Mouse (Mus musculus): ENCODE results near the gene Brap. TPM values are rescaled to one million over a fixed set of nuclear protein-coding genes. Genes with fewer than 3 reads are reported as not detected.

The Brap gene
- polyA plus RNA-seq, 1 experiment, result 31.9 TPM

DNA sequence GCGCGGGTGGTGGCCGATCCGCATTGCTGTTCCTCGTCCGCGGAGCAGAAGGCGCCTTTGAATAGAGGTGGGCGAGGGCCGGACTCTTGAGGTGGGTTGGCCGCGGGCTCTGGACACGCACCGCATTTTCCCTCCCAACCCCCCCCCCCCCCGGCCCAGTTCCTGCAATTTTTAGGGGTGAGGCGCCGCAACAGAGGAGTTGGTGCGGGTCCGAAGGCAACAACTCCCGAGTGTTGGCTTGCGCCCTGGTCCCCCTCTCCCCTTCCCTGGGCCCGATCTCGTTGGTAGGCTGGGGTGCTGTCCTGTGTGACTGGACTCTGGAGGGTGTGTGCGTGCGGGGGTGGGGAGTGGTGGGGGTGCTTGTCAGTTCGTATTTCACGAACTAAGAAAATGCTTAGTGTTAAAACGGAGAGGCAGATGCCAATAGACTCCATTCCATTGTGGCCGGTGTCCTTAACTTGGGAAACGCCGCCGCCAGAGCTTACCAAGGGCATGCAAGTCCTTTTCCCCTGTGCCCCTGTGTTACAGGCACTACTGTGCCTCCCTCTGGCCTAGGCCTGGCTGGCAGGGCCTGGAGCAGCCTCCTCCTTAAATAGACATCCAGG lies 52.7 kb downstream of the Brap start:
- H3K27me3 ChIP-seq (ENCODE audit: control insufficient read depth, insufficient read depth, low read length, poor library complexity, severe bottlenecking), result no peaks in the 10 kb centered on the region
- TF ChIP-seq POLR2A (IDR thresholded peaks at IDR 0.05; ENCODE audit: insufficient read depth, low read length), result no peak
- no peak for TF ChIP-seq EP300 (IDR thresholded peaks at IDR 0.05; ENCODE audit: insufficient read depth, low read depth, low read length)
- no peak for TF ChIP-seq CTCF (IDR thresholded peaks at IDR 0.05; ENCODE audit: low read depth, low read length)
- H3K27ac ChIP-seq (ENCODE audit: insufficient read depth, low read length), result no peak overlapping the region
- no peaks in the 10 kb centered on the region for H3K9me3 ChIP-seq (replicated peaks; ENCODE audit: control insufficient read depth, insufficient read depth, low read length, poor library complexity, severe bottlenecking)
- H3K4me1 ChIP-seq (ENCODE audit: control insufficient read depth, insufficient read depth, low read length), result peaks cover 3% of the 10 kb centered on the region
- H3K36me3 ChIP-seq (ENCODE audit: control insufficient read depth, insufficient read depth, low read length, poor library complexity, severe bottlenecking), result 0 out of 2 replicates have a peak, but pooled peaks cover 4% of the 10 kb centered on the region
- peak overlapping the region; percentile 69 for H3K4me3 ChIP-seq (ENCODE audit: low read depth, low read length)
- peak overlapping the region; percentile 100 for H3K9ac ChIP-seq (ENCODE audit: low read depth, poor library complexity, severe bottlenecking)

- Histone ChIP-seq H3K36me3 (ENCODE audit: control insufficient read depth, insufficient read depth, low read length, poor library complexity, severe bottlenecking) (0 out of 2 replicates have a peak, but pooled peaks cover 4% of the 10 kb centered on the region), H3K9ac (ENCODE audit: low read depth, poor library complexity, severe bottlenecking) (no peak overlapping the region), H3K27me3 (ENCODE audit: control insufficient read depth, insufficient read depth, low read length, poor library complexity, severe bottlenecking) (no peaks in the 10 kb centered on the region), H3K4me3 (ENCODE audit: low read depth, low read length) (no peak overlapping the region), H3K4me1 (ENCODE audit: control insufficient read depth, insufficient read depth, low read length) (peaks cover 5% of the 10 kb centered on the region), H3K27ac (ENCODE audit: insufficient read depth, low read length) (no peak overlapping the region), H3K9me3 (replicated peaks; ENCODE audit: control insufficient read depth, insufficient read depth, low read length, poor library complexity, severe bottlenecking) (no peaks in the 10 kb centered on the region)
- TF ChIP-seq POLR2A (IDR thresholded peaks at IDR 0.05; ENCODE audit: insufficient read depth, low read length) (no peak), EP300 (IDR thresholded peaks at IDR 0.05; ENCODE audit: insufficient read depth, low read depth, low read length) (peak; percentile 15; the same call in 1 of the 2 replicates)
Measured at GRCm38 (mm10) chr5:121714331-121714730, 54.0 kb downstream of the Brap start.

DNA sequence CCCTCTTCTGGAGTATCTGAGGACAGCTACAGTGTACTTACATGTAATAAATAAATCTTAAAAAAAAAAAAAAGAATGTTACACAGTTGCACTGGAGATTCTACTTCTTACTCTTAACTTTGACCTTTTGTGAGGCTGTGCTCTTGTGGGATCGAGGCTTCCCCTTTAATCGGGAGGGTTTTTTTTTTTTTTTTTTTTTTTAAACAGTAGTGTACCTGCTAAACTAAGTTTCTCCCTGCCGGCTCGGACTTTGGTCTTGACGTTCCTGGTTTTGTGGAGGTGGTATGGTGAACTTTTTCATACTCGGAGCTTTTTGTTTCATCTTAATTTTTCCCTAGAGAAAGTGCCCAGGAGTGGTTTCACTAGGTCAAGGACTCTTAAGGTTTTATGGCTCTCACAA lies 54.6 kb downstream of the Brap start:
- TF ChIP-seq POLR2A (IDR thresholded peaks at IDR 0.05; ENCODE audit: insufficient read depth, low read length), result no peak
- no peak for TF ChIP-seq EP300 (IDR thresholded peaks at IDR 0.05; ENCODE audit: insufficient read depth, low read depth, low read length)
- TF ChIP-seq CTCF (IDR thresholded peaks at IDR 0.05; ENCODE audit: low read depth, low read length), result no peak
- Histone ChIP-seq H3K27ac (ENCODE audit: insufficient read depth, low read length) (no peak overlapping the region), H3K9me3 (replicated peaks; ENCODE audit: control insufficient read depth, insufficient read depth, low read length, poor library complexity, severe bottlenecking) (no peaks in the 10 kb centered on the region), H3K36me3 (ENCODE audit: control insufficient read depth, insufficient read depth, low read length, poor library complexity, severe bottlenecking) (0 out of 2 replicates have a peak, but pooled peaks cover 4% of the 10 kb centered on the region), H3K9ac (ENCODE audit: low read depth, poor library complexity, severe bottlenecking) (no peak overlapping the region), H3K4me1 (ENCODE audit: control insufficient read depth, insufficient read depth, low read length) (peaks cover 5% of the 10 kb centered on the region), H3K4me3 (ENCODE audit: low read depth, low read length) (no peak overlapping the region), H3K27me3 (ENCODE audit: control insufficient read depth, insufficient read depth, low read length, poor library complexity, severe bottlenecking) (no peaks in the 10 kb centered on the region)

- Histone ChIP-seq H3K4me1 (ENCODE audit: control insufficient read depth, insufficient read depth, low read length) (peaks cover 5% of the 10 kb centered on the region), H3K36me3 (ENCODE audit: control insufficient read depth, insufficient read depth, low read length, poor library complexity, severe bottlenecking) (0 out of 2 replicates have a peak, but pooled peaks cover 4% of the 10 kb centered on the region), H3K27ac (ENCODE audit: insufficient read depth, low read length) (no peak overlapping the region), H3K27me3 (ENCODE audit: control insufficient read depth, insufficient read depth, low read length, poor library complexity, severe bottlenecking) (no peaks in the 10 kb centered on the region), H3K9me3 (replicated peaks; ENCODE audit: control insufficient read depth, insufficient read depth, low read length, poor library complexity, severe bottlenecking) (no peaks in the 10 kb centered on the region), H3K4me3 (ENCODE audit: low read depth, low read length) (no peak overlapping the region), H3K9ac (ENCODE audit: low read depth, poor library complexity, severe bottlenecking) (no peak overlapping the region)
- TF ChIP-seq POLR2A (IDR thresholded peaks at IDR 0.05; ENCODE audit: insufficient read depth, low read length) (no peak), EP300 (IDR thresholded peaks at IDR 0.05; ENCODE audit: insufficient read depth, low read depth, low read length) (no peak), CTCF (IDR thresholded peaks at IDR 0.05; ENCODE audit: low read depth, low read length) (no peak)
Measured at GRCm38 (mm10) chr5:121718462-121718861, 58.1 kb downstream of the Brap start.

DNA sequence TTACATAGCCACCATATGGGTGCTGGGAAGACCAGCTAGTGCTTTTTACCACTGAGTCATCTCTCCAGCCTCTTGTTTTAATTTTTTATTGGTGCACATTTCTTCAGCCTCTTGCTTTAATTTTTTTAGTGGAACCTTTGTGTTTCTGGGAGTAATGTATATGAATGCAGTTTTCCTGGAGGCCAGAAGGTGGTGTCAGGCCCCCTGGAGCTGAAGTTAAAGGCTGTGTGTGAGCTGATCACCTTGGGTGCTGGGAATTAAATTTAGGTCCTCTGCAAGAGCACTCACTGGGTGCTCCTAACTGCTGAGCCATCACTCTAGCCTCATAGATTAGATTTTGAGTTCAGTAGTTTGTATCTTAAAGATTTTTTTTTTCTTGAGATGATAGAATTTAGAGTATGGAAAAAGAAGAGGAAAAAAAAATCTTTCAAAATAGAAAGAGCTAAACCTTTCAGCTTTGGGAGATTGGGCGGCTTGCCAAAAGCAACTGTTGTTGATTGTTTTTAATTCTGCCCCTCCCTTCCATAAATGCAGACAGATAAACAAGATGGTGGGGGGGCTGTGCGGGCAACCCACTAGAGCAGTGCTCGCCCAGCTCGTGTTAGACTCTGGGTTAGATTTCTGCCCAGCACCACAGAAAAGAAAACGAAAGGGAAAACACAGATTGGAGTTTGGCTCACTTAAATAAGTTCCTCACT lies 60.7 kb downstream of the Brap start:
- no peak overlapping the region for H3K4me3 ChIP-seq (ENCODE audit: low read depth, low read length)
- no peak for TF ChIP-seq POLR2A (IDR thresholded peaks at IDR 0.05; ENCODE audit: insufficient read depth, low read length)
- TF ChIP-seq CTCF (IDR thresholded peaks at IDR 0.05; ENCODE audit: low read depth, low read length), result peak; percentile 42
- no peak for TF ChIP-seq EP300 (IDR thresholded peaks at IDR 0.05; ENCODE audit: insufficient read depth, low read depth, low read length)

GRCm38 (mm10) chr5:121721841-121722240 lies 61.5 kb downstream of the Brap start:
- no peaks in the 10 kb centered on the region for H3K9me3 ChIP-seq (replicated peaks; ENCODE audit: control insufficient read depth, insufficient read depth, low read length, poor library complexity, severe bottlenecking)
- H3K4me3 ChIP-seq (ENCODE audit: low read depth, low read length), result no peak overlapping the region
- H3K27ac ChIP-seq (ENCODE audit: insufficient read depth, low read length), result no peak overlapping the region
- peaks cover 9% of the 10 kb centered on the region for H3K36me3 ChIP-seq (ENCODE audit: control insufficient read depth, insufficient read depth, low read length, poor library complexity, severe bottlenecking)
- no peak overlapping the region for H3K9ac ChIP-seq (ENCODE audit: low read depth, poor library complexity, severe bottlenecking)
- no peaks in the 10 kb centered on the region for H3K27me3 ChIP-seq (ENCODE audit: control insufficient read depth, insufficient read depth, low read length, poor library complexity, severe bottlenecking)
- peaks cover 3% of the 10 kb centered on the region for H3K4me1 ChIP-seq (ENCODE audit: control insufficient read depth, insufficient read depth, low read length)
- TF ChIP-seq CTCF (IDR thresholded peaks at IDR 0.05; ENCODE audit: low read depth, low read length) (no peak), EP300 (IDR thresholded peaks at IDR 0.05; ENCODE audit: insufficient read depth, low read depth, low read length) (no peak), POLR2A (IDR thresholded peaks at IDR 0.05; ENCODE audit: insufficient read depth, low read length) (no peak)

More for the DNA sequence above, 60.7 kb downstream of the Brap start:
- peaks cover 8% of the 10 kb centered on the region; the same call in 1 of the 2 replicates for H3K36me3 ChIP-seq (ENCODE audit: control insufficient read depth, insufficient read depth, low read length, poor library complexity, severe bottlenecking)
- H3K27me3 ChIP-seq (ENCODE audit: control insufficient read depth, insufficient read depth, low read length, poor library complexity, severe bottlenecking), result no peaks in the 10 kb centered on the region
- H3K27ac ChIP-seq (ENCODE audit: insufficient read depth, low read length), result no peak overlapping the region
- H3K9ac ChIP-seq (ENCODE audit: low read depth, poor library complexity, severe bottlenecking), result no peak overlapping the region
- H3K9me3 ChIP-seq (replicated peaks; ENCODE audit: control insufficient read depth, insufficient read depth, low read length, poor library complexity, severe bottlenecking), result no peaks in the 10 kb centered on the region
- H3K4me1 ChIP-seq (ENCODE audit: control insufficient read depth, insufficient read depth, low read length), result peaks cover 3% of the 10 kb centered on the region
